Mouse (Mus musculus): ENCODE measurements around the gene Zbtb20. TPM values are rescaled to one million over a fixed set of nuclear protein-coding genes. Genes with fewer than 3 reads are reported as not detected.

Zbtb20 gene
- polyA plus RNA-seq, 1 experiment, result 72.7 TPM

DNA sequence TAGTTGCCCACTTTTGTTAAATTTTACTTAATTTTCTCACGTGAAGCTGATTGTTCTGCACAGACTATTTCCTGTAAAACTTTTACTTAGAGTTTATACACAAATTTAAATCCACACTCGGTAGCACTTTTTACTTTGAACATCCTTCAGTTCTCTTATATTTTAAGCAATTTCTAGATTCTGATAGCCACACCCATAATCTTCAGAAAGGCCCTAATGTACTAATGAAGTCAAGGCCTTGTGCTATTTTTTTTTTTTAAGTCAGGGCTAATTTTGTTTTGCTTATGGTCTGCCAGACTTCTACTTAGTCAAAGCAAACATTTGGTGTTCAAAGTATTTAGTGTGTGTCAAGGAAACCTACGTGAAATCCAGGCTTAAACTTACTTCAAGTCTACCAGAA lies 1.7 kb upstream of the Zbtb20 start:
- TF ChIP-seq CTCF (IDR thresholded peaks at IDR 0.05; ENCODE audit: insufficient read depth, low read depth, low read length) (no peak), POLR2A (IDR thresholded peaks at IDR 0.05; ENCODE audit: insufficient read depth, low read depth, low read length) (no peak)
- H3K4me1 ChIP-seq (ENCODE audit: control insufficient read depth, insufficient read depth, low read length), result peaks cover 2% of the 10 kb centered on the region; the same call in 1 of the 2 replicates
- H3K27ac ChIP-seq (ENCODE audit: insufficient read depth, low read depth, low read length), result no peak overlapping the region

DNA sequence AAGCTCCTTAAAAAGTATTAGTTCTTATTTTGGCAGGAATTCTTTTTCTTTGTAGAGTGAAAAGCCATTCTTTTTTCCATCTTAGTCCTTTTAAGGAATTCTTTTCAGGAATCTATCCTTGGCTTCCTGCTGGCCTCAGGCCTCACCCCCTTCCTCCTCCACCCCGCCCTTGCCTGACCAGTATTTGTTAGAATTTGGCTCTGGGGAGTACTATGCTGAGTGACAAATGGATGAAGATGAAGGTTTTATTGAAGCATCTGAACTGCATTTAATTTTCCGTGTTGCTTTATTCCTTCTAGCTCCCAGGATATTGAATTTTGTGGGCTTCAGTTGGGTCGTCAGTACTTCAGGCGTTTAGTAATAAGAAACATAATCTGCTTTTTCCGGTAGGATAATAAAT lies 1.2 kb upstream of the Zbtb20 start:
- TF ChIP-seq CTCF (IDR thresholded peaks at IDR 0.05; ENCODE audit: insufficient read depth, low read depth, low read length) (no peak), POLR2A (IDR thresholded peaks at IDR 0.05; ENCODE audit: insufficient read depth, low read depth, low read length) (no peak)
- H3K4me1 ChIP-seq (ENCODE audit: control insufficient read depth, insufficient read depth, low read length), result peaks cover 2% of the 10 kb centered on the region; the same call in 1 of the 2 replicates
- peak overlapping the region; percentile 99 for H3K4me3 ChIP-seq (ENCODE audit: insufficient read depth, low read depth, low read length)
- under 1% methylated on average over 5 of the region's 5 CpGs for WGBS
- H3K27ac ChIP-seq (ENCODE audit: insufficient read depth, low read depth, low read length), result peak overlapping the region; percentile 100

More for the DNA sequence above, 1.7 kb upstream of the Zbtb20 start:
- WGBS, result 66% methylated on average over 3 of the region's 3 CpGs
- no peak overlapping the region for H3K4me3 ChIP-seq (ENCODE audit: insufficient read depth, low read depth, low read length)

DNA sequence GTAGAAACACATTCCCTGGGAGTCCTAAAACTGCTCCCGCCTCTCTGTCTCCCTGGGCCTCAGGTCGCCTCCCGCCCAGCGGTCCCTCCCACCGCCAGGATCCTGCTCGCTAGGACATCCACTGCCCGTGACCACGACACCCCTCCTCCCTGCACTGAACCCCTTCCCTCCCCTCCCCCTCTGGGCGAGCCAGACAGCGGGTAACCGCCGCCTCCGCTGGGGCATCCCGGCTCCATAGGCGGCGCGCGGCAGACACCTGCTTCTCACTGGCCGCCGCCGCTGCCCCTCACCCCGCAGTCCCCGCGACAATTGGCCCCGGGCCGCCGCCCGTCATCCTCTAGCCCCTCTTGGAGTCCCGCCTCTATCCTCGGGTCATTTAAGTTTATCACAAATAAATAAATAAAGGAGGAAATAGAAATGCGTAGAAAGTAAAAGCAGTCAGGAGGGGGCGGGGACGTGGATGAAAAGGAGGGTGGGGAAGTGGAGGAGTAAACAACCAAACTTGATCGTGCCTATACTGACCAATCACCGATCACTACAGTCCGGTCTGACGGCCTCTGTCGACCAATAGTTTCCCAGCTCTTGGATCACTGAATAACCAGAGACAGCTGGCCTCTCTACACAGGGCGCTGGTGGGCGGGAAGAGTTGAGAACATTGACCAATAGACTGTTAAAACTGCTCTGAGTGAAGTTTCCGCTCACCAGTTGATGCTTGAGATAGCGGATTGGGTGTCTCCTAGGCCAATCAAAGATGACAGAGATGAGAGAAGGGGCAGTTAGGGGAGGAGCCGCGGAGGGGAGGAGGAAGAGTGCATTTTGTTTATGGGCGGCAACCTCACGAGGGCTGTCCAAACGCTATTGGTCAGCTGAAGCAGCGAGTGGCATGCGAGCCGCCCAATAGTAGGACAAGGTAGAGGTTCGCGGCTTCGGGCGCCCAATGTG lies 500 bp upstream of the Zbtb20 start:
- Histone ChIP-seq H3K27ac (ENCODE audit: insufficient read depth, low read depth, low read length) (peak overlapping the region; percentile 100), H3K4me3 (ENCODE audit: insufficient read depth, low read depth, low read length) (peak overlapping the region; percentile 99), H3K4me1 (ENCODE audit: control insufficient read depth, insufficient read depth, low read length) (peaks cover 2% of the 10 kb centered on the region; the same call in 1 of the 2 replicates)
- TF ChIP-seq POLR2A (IDR thresholded peaks at IDR 0.05; ENCODE audit: insufficient read depth, low read depth, low read length), result peak; percentile 79; the same call in 1 of the 2 replicates
- no peak for TF ChIP-seq CTCF (IDR thresholded peaks at IDR 0.05; ENCODE audit: insufficient read depth, low read depth, low read length)
- WGBS, result 1% methylated on average over 54 of the region's 54 CpGs

DNA sequence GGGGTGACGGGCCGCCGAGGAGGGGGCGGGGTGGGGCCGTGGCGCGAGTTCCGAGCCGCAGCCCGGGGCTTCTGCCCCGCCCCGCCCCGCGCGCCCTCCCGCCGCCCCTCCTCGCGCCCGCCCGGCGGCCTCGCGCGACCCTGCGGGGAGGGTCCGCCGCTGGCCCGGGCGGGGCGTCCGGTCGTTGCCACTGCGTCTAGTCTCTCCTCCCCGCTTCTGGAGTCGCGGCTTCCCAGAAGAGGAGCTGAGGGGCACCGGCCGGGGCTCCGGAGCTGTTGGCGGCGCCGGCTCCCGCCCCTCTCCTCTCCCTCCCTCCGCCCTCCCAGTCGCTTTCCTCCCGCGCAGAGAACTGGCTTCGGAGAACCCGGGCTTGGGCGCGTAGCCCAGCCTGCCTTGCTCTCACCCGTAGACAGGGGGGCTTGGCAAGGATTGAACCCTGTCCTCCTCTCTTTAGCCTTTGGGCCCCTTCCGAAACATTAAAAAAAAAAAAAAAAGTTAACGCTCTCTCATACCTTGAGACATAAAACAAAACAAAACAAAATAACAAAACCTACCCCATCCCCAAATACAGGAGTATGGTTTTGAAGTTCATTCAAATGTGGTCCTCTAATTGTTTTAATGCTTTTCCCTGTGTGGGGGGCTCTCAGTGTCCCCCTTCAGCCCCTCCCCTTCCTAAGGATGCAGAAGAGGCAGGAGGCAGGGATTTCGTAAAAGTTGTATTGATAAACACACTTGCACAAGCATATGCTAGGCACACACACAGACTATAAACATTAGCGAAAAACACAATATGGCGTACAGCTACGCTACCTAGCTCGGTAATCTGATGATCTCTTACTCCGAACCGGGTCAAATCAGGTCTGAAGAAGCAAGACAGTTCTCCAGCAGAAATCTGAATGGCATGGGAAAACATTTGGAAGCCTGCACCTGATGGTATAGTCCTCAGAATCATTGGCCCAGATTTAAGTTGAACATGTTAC lies 630 bp downstream of the Zbtb20 start:
- H3K27ac ChIP-seq (ENCODE audit: insufficient read depth, low read depth, low read length), result peak overlapping the region; percentile 79
- peaks cover 2% of the 10 kb centered on the region; the same call in 1 of the 2 replicates for H3K4me1 ChIP-seq (ENCODE audit: control insufficient read depth, insufficient read depth, low read length)
- TF ChIP-seq POLR2A (IDR thresholded peaks at IDR 0.05; ENCODE audit: insufficient read depth, low read depth, low read length) (no peak), CTCF (IDR thresholded peaks at IDR 0.05; ENCODE audit: insufficient read depth, low read depth, low read length) (no peak)
- peak overlapping the region; percentile 66 for H3K4me3 ChIP-seq (ENCODE audit: insufficient read depth, low read depth, low read length)
- WGBS, result 1% methylated on average over 33 of the region's 62 CpGs

DNA sequence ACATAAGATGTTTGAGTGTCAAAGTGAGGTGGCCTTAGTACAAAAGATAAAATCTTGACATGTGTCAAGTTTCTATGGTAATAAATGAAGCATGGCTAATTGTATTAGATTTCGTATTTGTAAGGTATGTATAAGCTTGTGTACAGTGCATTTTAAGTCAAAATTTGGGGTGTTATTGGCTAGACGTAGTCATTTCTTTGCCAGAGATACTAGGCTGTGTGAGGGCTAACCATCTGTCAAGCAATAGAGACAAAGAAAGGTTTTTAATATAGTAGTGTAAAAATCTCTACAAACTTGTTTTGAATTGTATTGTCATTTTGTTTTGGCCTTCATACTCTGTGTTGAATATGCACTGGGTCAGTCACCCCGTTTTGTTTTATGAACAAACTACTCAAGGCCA lies 4.4 kb downstream of the Zbtb20 start:
- Histone ChIP-seq H3K27ac (ENCODE audit: insufficient read depth, low read depth, low read length) (no peak overlapping the region), H3K4me3 (ENCODE audit: insufficient read depth, low read depth, low read length) (no peak overlapping the region), H3K4me1 (ENCODE audit: control insufficient read depth, insufficient read depth, low read length) (no peaks in the 10 kb centered on the region)
- WGBS, result 89% methylated on average over 3 of the region's 3 CpGs
- TF ChIP-seq POLR2A (IDR thresholded peaks at IDR 0.05; ENCODE audit: insufficient read depth, low read depth, low read length) (no peak), CTCF (IDR thresholded peaks at IDR 0.05; ENCODE audit: insufficient read depth, low read depth, low read length) (no peak)

DNA sequence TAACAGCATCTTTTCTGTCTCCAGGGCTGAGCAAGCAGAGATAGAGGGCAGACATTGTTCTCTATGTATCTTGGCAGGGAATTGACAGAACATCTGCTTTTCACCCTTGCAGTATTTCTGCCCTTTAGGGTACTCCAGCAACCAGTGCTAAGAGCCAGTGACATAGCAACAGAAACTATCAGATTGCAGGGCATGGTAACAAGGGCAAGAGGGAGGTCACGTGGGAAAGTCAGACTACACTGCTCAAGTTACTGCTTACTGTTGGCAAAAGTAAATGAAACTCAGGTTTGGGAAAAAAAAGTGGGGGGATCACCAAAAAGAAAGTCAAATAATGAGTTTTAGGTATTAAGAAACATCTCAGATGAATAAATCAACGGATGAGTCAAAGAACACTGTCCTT lies 9.9 kb downstream of the Zbtb20 start:
- no peak for TF ChIP-seq POLR2A (IDR thresholded peaks at IDR 0.05; ENCODE audit: insufficient read depth, low read depth, low read length)
- TF ChIP-seq CTCF (IDR thresholded peaks at IDR 0.05; ENCODE audit: insufficient read depth, low read depth, low read length), result no peak
- 71% methylated on average over 2 of the region's 2 CpGs for WGBS
- Histone ChIP-seq H3K27ac (ENCODE audit: insufficient read depth, low read depth, low read length) (no peak overlapping the region), H3K4me1 (ENCODE audit: control insufficient read depth, insufficient read depth, low read length) (no peaks in the 10 kb centered on the region), H3K4me3 (ENCODE audit: insufficient read depth, low read depth, low read length) (no peak overlapping the region)

DNA sequence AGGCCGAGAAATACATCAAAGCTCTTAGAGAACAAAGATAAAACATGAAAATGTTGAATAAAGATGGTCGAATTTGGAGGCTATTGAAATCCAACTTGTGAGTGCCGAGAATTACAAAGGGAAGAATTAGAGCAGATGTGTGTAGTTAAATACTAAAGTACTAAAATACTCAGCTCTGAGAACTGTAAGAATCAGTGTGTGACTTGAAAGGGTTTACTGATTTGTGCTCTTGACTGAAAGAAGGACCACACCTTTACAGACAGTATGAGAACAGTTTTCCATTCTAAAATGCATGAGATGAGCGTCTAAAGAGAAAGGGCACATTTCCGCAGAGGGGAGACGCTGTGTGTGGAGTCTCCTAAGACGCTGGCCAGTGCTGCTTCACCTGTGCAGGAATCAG lies 10.3 kb downstream of the Zbtb20 start:
- H3K4me1 ChIP-seq (ENCODE audit: control insufficient read depth, insufficient read depth, low read length), result no peaks in the 10 kb centered on the region
- WGBS, result 77% methylated on average over 7 of the region's 7 CpGs
- no peak overlapping the region for H3K27ac ChIP-seq (ENCODE audit: insufficient read depth, low read depth, low read length)
- no peak overlapping the region for H3K4me3 ChIP-seq (ENCODE audit: insufficient read depth, low read depth, low read length)
- TF ChIP-seq POLR2A (IDR thresholded peaks at IDR 0.05; ENCODE audit: insufficient read depth, low read depth, low read length) (no peak), CTCF (IDR thresholded peaks at IDR 0.05; ENCODE audit: insufficient read depth, low read depth, low read length) (no peak)

DNA sequence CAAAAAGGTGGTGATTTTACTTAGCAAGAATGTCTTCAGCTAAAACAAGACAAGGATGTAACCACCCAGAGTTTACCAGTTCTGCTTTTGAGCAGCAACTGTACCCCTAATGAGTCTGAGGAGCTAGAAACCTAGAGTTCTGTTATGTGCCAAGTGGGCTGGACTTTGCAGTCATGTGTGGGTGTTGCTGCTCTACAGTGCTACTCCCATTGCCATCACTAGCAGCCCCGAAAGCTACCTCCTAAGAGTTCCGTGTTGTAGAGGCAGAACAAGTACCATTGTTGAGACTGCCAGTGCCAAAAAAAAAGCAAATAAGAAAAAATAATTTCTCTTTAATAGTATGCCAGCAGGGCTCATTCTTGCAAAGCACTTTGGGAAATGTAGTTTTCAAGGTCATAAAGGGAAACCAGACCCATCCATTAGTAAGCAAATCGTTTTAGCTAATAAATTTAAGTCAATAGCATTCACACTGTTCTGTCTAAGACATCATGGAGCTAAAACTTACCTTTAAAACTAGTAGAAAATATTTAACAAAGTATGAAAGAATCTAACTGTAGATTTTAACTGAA lies 21.5 kb downstream of the Zbtb20 start:
- Histone ChIP-seq H3K27ac (ENCODE audit: insufficient read depth, low read depth, low read length) (no peak overlapping the region), H3K4me3 (ENCODE audit: insufficient read depth, low read depth, low read length) (no peak overlapping the region), H3K4me1 (ENCODE audit: control insufficient read depth, insufficient read depth, low read length) (no peaks in the 10 kb centered on the region)
- no peak for TF ChIP-seq POLR2A (IDR thresholded peaks at IDR 0.05; ENCODE audit: insufficient read depth, low read depth, low read length)
- no peak for TF ChIP-seq CTCF (IDR thresholded peaks at IDR 0.05; ENCODE audit: insufficient read depth, low read depth, low read length)
- 31% methylated on average over 3 of the region's 3 CpGs for WGBS

All from olfactory bulb, adult 2 months (tissue).